Mouse (Mus musculus): ENCODE results near the gene Yaf2. TPM values are rescaled to one million over a fixed set of nuclear protein-coding genes. Genes with fewer than 3 reads are reported as not detected.
A peak's percentile ranks its signal among the peaks of the same experiment; 100 is the strongest.

The Yaf2 gene
- polyA plus RNA-seq, 1 experiment from 2014 or later, result 58.2 TPM

DNA sequence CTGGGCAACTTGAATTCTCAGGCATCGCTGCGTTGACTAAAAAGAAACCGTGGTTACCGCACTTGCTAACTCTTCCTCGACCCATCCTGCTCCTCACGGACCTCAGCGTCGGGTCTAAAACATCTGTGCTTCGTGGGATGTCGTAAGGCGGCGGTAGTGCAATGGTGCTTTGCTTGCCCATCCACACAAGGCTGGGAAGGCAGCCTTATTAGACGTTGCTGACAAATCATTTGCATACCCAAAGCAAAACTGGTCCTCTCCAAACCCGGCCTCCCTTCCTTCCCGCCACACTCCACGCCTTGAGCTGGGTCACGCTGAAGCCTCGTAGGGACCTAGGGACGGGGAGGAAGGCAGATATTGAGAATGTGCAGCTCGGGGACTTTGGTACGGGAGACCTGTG is 61.1 kb downstream of the Yaf2 start:
- peak; percentile 64 for DNase-seq (ENCODE audit: low spot score)
- WGBS, result under 1% methylated on average over 20 of the region's 21 CpGs
- Histone ChIP-seq H3K4me3 (ENCODE audit: low read depth, low read length) (peak overlapping the region; percentile 79), H3K27me3 (replicated peaks; ENCODE audit: insufficient read depth, low read length) (no peaks in the 10 kb centered on the region), H3K4me1 (ENCODE audit: insufficient read depth, low read depth, low read length) (peaks cover 17% of the 10 kb centered on the region), H3K9ac (replicated peaks; ENCODE audit: low read depth) (peak overlapping the region; percentile 51), H3K36me3 (ENCODE audit: insufficient read depth, low read length) (no peaks in the 10 kb centered on the region), H3K4me2 (replicated peaks; ENCODE audit: low read depth, low read length) (peak overlapping the region; percentile 81), H3K27ac (ENCODE audit: low read length) (peak overlapping the region; percentile 83), H3K9me3 (ENCODE audit: low read length) (no peaks in the 10 kb centered on the region)
- ATAC-seq, result peak; percentile 41
- TF ChIP-seq CTCF (IDR thresholded peaks at IDR 0.05) (peak; percentile 37), EP300 (IDR thresholded peaks at IDR 0.05) (no peak)

DNA sequence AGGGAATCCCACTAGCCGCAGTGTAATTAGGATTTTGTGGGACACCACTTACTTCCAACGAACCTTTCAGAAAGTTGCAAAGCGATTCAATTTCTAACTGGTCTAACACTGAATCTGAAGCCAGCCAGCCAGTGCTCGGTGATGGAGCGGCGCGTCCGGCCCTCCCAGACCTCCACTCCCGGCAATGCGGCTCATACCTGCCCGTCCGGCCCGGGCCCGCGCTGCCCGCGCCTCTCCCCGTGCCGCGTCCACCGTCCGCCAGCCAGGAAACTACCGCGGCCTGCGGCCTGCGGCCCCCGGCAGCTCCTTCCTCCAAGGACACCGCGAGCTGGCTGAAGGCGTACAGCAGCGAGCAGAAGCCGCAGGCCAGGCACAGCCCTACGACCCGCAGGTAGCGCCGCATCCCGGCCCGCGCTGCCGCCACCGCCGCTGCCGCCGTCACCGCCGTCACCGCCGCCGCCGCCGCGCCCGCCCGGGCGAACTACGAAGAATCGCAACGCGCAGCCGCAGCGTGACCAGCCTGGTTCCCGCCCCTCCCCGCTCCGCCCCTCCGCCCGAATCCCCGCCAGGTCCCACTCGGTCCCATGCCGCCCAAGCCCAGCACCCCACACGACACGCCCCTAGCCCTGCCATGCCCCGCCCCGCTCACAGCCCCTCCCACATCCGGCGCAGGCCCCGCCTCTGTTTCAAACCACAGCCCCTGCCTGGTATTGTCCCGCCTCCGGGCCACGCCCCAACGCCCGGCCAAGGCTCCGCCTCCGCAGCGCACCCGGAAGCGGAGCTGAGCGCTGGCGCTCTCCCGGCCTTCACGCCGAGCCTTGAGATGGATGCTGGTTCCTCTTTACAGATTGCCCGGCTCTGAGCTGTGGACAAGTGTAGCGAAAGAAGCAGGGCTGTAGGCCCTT is 61.8 kb downstream of the Yaf2 start, which contains the start of gene Gxylt1:
TSS of gene Gxylt1 (minus strand) at position 501 of the 905 bp plus-strand sequence.
- TF ChIP-seq CTCF (IDR thresholded peaks at IDR 0.05) (no peak), EP300 (IDR thresholded peaks at IDR 0.05) (no peak)
- Histone ChIP-seq H3K9me3 (ENCODE audit: low read length) (no peaks in the 10 kb centered on the region), H3K27ac (ENCODE audit: low read length) (peak within 1 kb of the TSS; percentile 85), H3K27me3 (replicated peaks; ENCODE audit: insufficient read depth, low read length) (no peaks in the 10 kb centered on the region), H3K4me3 (ENCODE audit: low read depth, low read length) (peak within 1 kb of the TSS; percentile 79), H3K36me3 (ENCODE audit: insufficient read depth, low read length) (no peaks in the 10 kb centered on the region), H3K4me2 (replicated peaks; ENCODE audit: low read depth, low read length) (peak within 1 kb of the TSS; percentile 81), H3K9ac (replicated peaks; ENCODE audit: low read depth) (peak within 1 kb of the TSS; percentile 71), H3K4me1 (ENCODE audit: insufficient read depth, low read depth, low read length) (peaks cover 17% of the 10 kb centered on the region)
- DNase-seq (ENCODE audit: low spot score), result peak; percentile 98
- 2% methylated on average over 71 of the region's 93 CpGs for WGBS
- peak; percentile 98 for ATAC-seq

DNA sequence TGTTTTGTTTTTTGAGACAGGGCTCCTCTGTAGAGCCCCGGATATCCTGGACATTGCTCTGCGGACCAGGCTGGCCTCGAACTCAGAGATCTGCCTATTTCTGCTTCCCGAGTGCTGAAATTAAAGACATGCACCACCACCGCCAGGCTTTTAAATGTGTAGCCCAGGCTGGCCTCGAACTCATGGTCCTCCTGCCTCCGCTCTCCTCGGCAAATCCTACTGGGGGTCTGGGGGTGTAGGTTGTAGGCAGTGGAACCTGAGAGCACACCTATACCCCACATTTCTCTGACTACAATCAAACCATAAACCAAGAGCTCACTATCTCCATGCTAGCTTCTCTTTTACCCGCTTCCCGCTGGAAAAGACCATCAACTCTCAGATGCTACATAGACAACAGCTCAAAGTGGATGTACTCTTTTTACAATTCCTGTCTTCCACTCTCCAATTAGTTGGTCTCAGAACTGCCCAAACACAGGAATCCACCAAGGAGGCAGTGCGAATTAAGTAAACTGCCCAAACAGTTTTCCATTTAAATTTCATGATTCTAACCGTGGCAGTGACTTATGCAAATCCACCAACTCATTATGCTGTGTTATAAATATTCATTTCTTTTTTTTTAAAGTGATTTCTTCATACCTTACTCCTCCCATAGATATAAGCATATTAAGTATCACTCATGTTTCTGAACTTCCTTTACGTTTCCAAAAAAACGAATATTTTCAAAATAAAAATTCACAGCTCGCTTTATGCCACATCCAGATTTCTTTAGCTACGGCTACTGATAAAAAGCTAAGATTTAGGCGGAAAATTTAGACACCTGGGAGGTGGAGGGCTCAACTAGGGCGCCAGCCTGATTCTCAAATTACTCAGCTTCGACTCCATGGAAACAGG is 62.7 kb downstream of the Yaf2 start:
- Histone ChIP-seq H3K4me1 (ENCODE audit: insufficient read depth, low read depth, low read length) (peaks cover 17% of the 10 kb centered on the region), H3K9me3 (ENCODE audit: low read length) (no peaks in the 10 kb centered on the region), H3K4me3 (ENCODE audit: low read depth, low read length) (peak overlapping the region; percentile 79), H3K9ac (replicated peaks; ENCODE audit: low read depth) (peak overlapping the region; percentile 71), H3K27ac (ENCODE audit: low read length) (peak overlapping the region; percentile 85), H3K4me2 (replicated peaks; ENCODE audit: low read depth, low read length) (peak overlapping the region; percentile 77), H3K27me3 (replicated peaks; ENCODE audit: insufficient read depth, low read length) (no peaks in the 10 kb centered on the region), H3K36me3 (ENCODE audit: insufficient read depth, low read length) (no peaks in the 10 kb centered on the region)
- ATAC-seq (no peak), DNase-seq (ENCODE audit: low spot score) (peak; percentile 53)
- TF ChIP-seq EP300 (IDR thresholded peaks at IDR 0.05) (no peak), CTCF (IDR thresholded peaks at IDR 0.05) (no peak)
- WGBS, result 38% methylated on average over 19 of the region's 19 CpGs

DNA sequence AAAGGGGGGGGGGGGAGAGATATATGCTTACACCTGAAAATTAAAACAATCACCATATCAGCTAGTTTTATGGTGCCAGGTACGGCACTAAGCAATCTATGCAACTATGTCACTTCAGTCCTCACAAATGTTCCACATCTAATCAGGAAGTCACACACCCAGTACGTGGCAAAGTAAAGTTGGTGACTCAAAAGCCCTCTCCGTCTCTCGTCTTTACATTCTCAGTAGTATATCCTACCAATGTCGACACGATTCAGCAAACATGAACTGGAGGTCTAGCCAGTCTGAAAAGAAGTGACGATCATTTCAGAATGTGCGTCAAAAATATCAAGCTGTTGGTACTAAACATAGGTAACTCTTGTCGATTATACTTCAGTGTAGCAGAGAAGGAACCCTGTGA is 63.8 kb downstream of the Yaf2 start:
- 63% methylated on average over 9 of the region's 9 CpGs for WGBS
- ATAC-seq (no peak), DNase-seq (ENCODE audit: low spot score) (peak; percentile 19)
- H3K36me3 ChIP-seq (ENCODE audit: insufficient read depth, low read length), result no peaks in the 10 kb centered on the region
- H3K27ac ChIP-seq (ENCODE audit: low read length), result peak overlapping the region; percentile 11; the same call in 1 of the 2 replicates
- H3K9ac ChIP-seq (replicated peaks; ENCODE audit: low read depth), result no peak overlapping the region
- 0 out of 2 replicates have a peak overlapping the region, but pooled peaks have one; percentile 0 for H3K4me2 ChIP-seq (replicated peaks; ENCODE audit: low read depth, low read length)
- no peaks in the 10 kb centered on the region for H3K9me3 ChIP-seq (ENCODE audit: low read length)
- no peak overlapping the region for H3K4me3 ChIP-seq (ENCODE audit: low read depth, low read length)
- H3K4me1 ChIP-seq (ENCODE audit: insufficient read depth, low read depth, low read length), result peaks cover 17% of the 10 kb centered on the region
- TF ChIP-seq CTCF (IDR thresholded peaks at IDR 0.05) (no peak), EP300 (IDR thresholded peaks at IDR 0.05) (no peak)
- H3K27me3 ChIP-seq (replicated peaks; ENCODE audit: insufficient read depth, low read length), result no peaks in the 10 kb centered on the region

DNA sequence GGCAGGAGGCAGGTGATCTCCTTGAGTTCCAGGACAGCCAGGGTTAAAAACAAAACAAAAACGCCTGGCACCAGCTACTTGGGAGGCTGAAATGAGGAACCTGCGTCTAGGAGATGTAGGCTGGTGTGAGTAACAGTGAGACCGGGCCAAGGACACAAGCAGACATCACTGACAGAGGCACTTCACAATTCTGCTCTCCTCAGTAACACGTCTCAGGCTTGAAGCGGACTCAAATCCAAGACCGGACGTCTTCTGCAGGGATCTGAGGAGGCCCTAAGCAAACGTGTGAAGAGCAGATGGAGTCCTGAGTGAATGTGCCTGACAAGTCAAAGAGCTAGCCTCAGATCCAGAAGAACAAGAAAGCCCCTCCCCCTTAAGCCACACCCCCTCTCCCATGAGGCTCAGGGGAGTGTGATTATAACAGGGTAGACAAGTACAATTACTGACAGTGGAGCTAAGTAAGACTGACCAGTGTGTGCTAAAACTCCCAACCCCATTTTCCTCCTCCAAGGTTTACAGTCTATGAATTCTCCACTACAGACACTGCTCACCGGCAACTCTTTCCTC is 66.4 kb downstream of the Yaf2 start:
- ATAC-seq (no peak), DNase-seq (ENCODE audit: low spot score) (no peak)
- TF ChIP-seq EP300 (IDR thresholded peaks at IDR 0.05), result no peak
- TF ChIP-seq CTCF (IDR thresholded peaks at IDR 0.05), result no peak
- peaks cover 8% of the 10 kb centered on the region for H3K4me1 ChIP-seq (ENCODE audit: insufficient read depth, low read depth, low read length)
- H3K27ac ChIP-seq (ENCODE audit: low read length), result no peak overlapping the region
- no peaks in the 10 kb centered on the region for H3K9me3 ChIP-seq (ENCODE audit: low read length)
- H3K4me3 ChIP-seq (ENCODE audit: low read depth, low read length), result no peak overlapping the region
- H3K9ac ChIP-seq (replicated peaks; ENCODE audit: low read depth), result no peak overlapping the region
- H3K4me2 ChIP-seq (replicated peaks; ENCODE audit: low read depth, low read length), result no peak overlapping the region
- 57% methylated on average over 9 of the region's 9 CpGs for WGBS
- no peaks in the 10 kb centered on the region for H3K27me3 ChIP-seq (replicated peaks; ENCODE audit: insufficient read depth, low read length)
- no peaks in the 10 kb centered on the region for H3K36me3 ChIP-seq (ENCODE audit: insufficient read depth, low read length)

Data from lung, postnatal 0 days (tissue).